Mouse (Mus musculus) right cerebral cortex, adult 18-20 months (tissue): ENCODE measurements around the gene Nono.

ENCODE experiments used
- DNase-seq: peaks from one replicate; pipeline ENCODE4 v3.0.0; 2022; ENCODE audit warnings: mixed read lengths

Nono gene

GRCm38 (mm10) chrX:101429142-101429949 is at the start of gene Nono:
TSS of gene Nono (plus strand) at chrX:101429318.
- DNase-seq: peak; percentile 90

GRCm38 (mm10) chrX:101379744-101380143 is 49.4 kb upstream of the Nono start:
- no peak for DNase-seq

GRCm38 (mm10) chrX:101383455-101383854 is 45.7 kb upstream of the Nono start:
- peak; percentile 10 for DNase-seq

- peak; percentile 4 for DNase-seq
Measured at GRCm38 (mm10) chrX:101384439-101385137, 44.5 kb upstream of the Nono start.

GRCm38 (mm10) chrX:101386222-101386621 is 42.9 kb upstream of the Nono start:
- DNase-seq: no peak

GRCm38 (mm10) chrX:101388866-101389537 is 40.1 kb upstream of the Nono start:
- DNase-seq: no peak

- DNase-seq: no peak
Measured at GRCm38 (mm10) chrX:101394341-101394740, 34.8 kb upstream of the Nono start.

GRCm38 (mm10) chrX:101396459-101396858 is 32.7 kb upstream of the Nono start:
- DNase-seq: no peak

GRCm38 (mm10) chrX:101418946-101419724 is 10.0 kb upstream of the Nono start:
- peak; percentile 36 for DNase-seq

GRCm38 (mm10) chrX:101419725-101420699 is 9.1 kb upstream of the Nono start:
- DNase-seq: peak; percentile 89

- no peak for DNase-seq
Measured at GRCm38 (mm10) chrX:101420700-101421095, 8.4 kb upstream of the Nono start, which contains the start of gene Zmym3. TSS of gene Zmym3 (minus strand) at chrX:101420849.

- no peak for DNase-seq
Measured at GRCm38 (mm10) chrX:101423462-101423861, 5.7 kb upstream of the Nono start.

GRCm38 (mm10) chrX:101427774-101428173 is 1.3 kb upstream of the Nono start:
- DNase-seq: no peak

- DNase-seq: peak; percentile 4
Measured at GRCm38 (mm10) chrX:101428785-101429141, 355 bp upstream of the Nono start.

- no peak for DNase-seq
Measured at GRCm38 (mm10) chrX:101429976-101430375, 858 bp downstream of the Nono start.

GRCm38 (mm10) chrX:101448886-101449475 is 19.9 kb downstream of the Nono start, which contains the start of gene Itgb1bp2:
TSS of gene Itgb1bp2 (plus strand) at chrX:101449088.
- no peak for DNase-seq

- no peak for DNase-seq
Measured at GRCm38 (mm10) chrX:101451147-101451546, 22.0 kb downstream of the Nono start.

GRCm38 (mm10) chrX:101451591-101451990 is 22.5 kb downstream of the Nono start:
- DNase-seq: no peak

GRCm38 (mm10) chrX:101472202-101472601 is 43.1 kb downstream of the Nono start:
- no peak for DNase-seq

GRCm38 (mm10) chrX:101481604-101482350 is 52.7 kb downstream of the Nono start:
- DNase-seq: no peak
